Mouse (Mus musculus) bone marrow macrophage, adult 2 months (primary cell): ENCODE measurements around the gene Senp3. TPM values are rescaled to one million over a fixed set of nuclear protein-coding genes. Genes with fewer than 3 reads are reported as not detected.

ENCODE experiments used
- H3K27ac ChIP-seq: 2 replicates; pipeline ENCODE4 v1.5.1; 2012; ENCODE audit warnings: low read depth, low read length; ENCODE audit not compliant: insufficient read depth
- H3K4me1 ChIP-seq: 2 replicates; pipeline ENCODE4 v1.6.1; 2012; ENCODE audit warnings: low read length; ENCODE audit not compliant: control insufficient read depth, insufficient read depth
- H3K4me3 ChIP-seq: 2 replicates; pipeline ENCODE4 v1.5.1; 2012; ENCODE audit warnings: mild to moderate bottlenecking, low read length, moderate library complexity; ENCODE audit not compliant: insufficient read depth
- CTCF ChIP-seq: IDR thresholded peaks from 2 replicates; pipeline ENCODE4 v1.5.1; 2012; ENCODE audit warnings: low read depth, mild to moderate bottlenecking, low read length, moderate library complexity
- POLR2A ChIP-seq: IDR thresholded peaks from 2 replicates; pipeline ENCODE4 v1.6.1; 2012; ENCODE audit warnings: mild to moderate bottlenecking, low read depth, low read length, borderline replicate concordance
- polyA plus RNA-seq: library from polyadenylated mRNA; stranded (reverse); fragments of >200 nt; gene quantifications from 2 replicates; pipeline ENCODE4 v1.2.4, GENCODE M21; 2012; ENCODE audit not compliant: missing spikeins, insufficient read depth, insufficient read length

The Senp3 gene
- polyA plus RNA-seq, 1 experiment = 120 TPM

- TF ChIP-seq POLR2A = no peak
- TF ChIP-seq CTCF = peak; percentile 72
- no peak overlapping the region for H3K27ac ChIP-seq
- no peak overlapping the region for H3K4me3 ChIP-seq
- peaks cover 54% of the 10 kb centered on the region for H3K4me1 ChIP-seq
Observed at GRCm38 (mm10) chr11:69682840-69683533, 1.1 kb upstream of the Senp3 start.

- H3K27ac ChIP-seq = peak overlapping the region; percentile 62
- peaks cover 57% of the 10 kb centered on the region for H3K4me1 ChIP-seq
- H3K4me3 ChIP-seq = peak overlapping the region; percentile 79
- TF ChIP-seq POLR2A (no peak), CTCF (no peak)
Observed at GRCm38 (mm10) chr11:69682209-69682839, 440 bp upstream of the Senp3 start.

GRCm38 (mm10) chr11:69680136-69680855, 1.6 kb downstream of the Senp3 start:
- TF ChIP-seq CTCF (no peak), POLR2A (no peak)
- Histone ChIP-seq H3K4me1 (peaks cover 43% of the 10 kb centered on the region), H3K27ac (peak overlapping the region; percentile 50), H3K4me3 (peak overlapping the region; percentile 79)

- Histone ChIP-seq H3K27ac (peak overlapping the region; percentile 60), H3K4me3 (peak overlapping the region; percentile 28; the same call in 1 of the 2 replicates), H3K4me1 (peaks cover 33% of the 10 kb centered on the region)
- no peak for TF ChIP-seq POLR2A
- TF ChIP-seq CTCF = no peak
Observed at GRCm38 (mm10) chr11:69679144-69679543, 2.7 kb downstream of the Senp3 start.

GRCm38 (mm10) chr11:69672211-69672706, 9.6 kb downstream of the Senp3 start, which contains the start of gene Eif4a1:
Gene Eif4a1 (minus strand): TSS chr11:69672423.
- Histone ChIP-seq H3K4me3 (peak within 1 kb of the TSS; percentile 100), H3K4me1 (peaks cover 11% of the 10 kb centered on the region; the same call in 1 of the 2 replicates), H3K27ac (peak within 1 kb of the TSS; percentile 94)
- TF ChIP-seq POLR2A (peak; percentile 95), CTCF (no peak)

- H3K4me3 ChIP-seq = peak overlapping the region; percentile 100
- peak overlapping the region; percentile 94 for H3K27ac ChIP-seq
- TF ChIP-seq POLR2A = no peak
- no peak for TF ChIP-seq CTCF
- peaks cover 11% of the 10 kb centered on the region; the same call in 1 of the 2 replicates for H3K4me1 ChIP-seq
Observed at GRCm38 (mm10) chr11:69671726-69672124, 10.2 kb downstream of the Senp3 start.

GRCm38 (mm10) chr11:69670786-69671725, 10.8 kb downstream of the Senp3 start:
- TF ChIP-seq CTCF (no peak), POLR2A (no peak; the same call in 1 of the 2 replicates)
- Histone ChIP-seq H3K4me3 (peak overlapping the region; percentile 100), H3K27ac (peak overlapping the region; percentile 94), H3K4me1 (peaks cover 14% of the 10 kb centered on the region; the same call in 1 of the 2 replicates)

- H3K4me3 ChIP-seq = no peak overlapping the region
- peaks cover 20% of the 10 kb centered on the region for H3K4me1 ChIP-seq
- peak overlapping the region; percentile 83 for H3K27ac ChIP-seq
- TF ChIP-seq POLR2A (no peak), CTCF (no peak)
Observed at GRCm38 (mm10) chr11:69666665-69667005, 15.2 kb downstream of the Senp3 start.

GRCm38 (mm10) chr11:69665961-69666664, 15.8 kb downstream of the Senp3 start, which contains the start of gene Cd68:
Gene Cd68 (minus strand): TSS chr11:69666153.
- Histone ChIP-seq H3K4me3 (peak within 1 kb of the TSS; percentile 90), H3K4me1 (peaks cover 20% of the 10 kb centered on the region), H3K27ac (peak within 1 kb of the TSS; percentile 96)
- TF ChIP-seq CTCF = no peak
- TF ChIP-seq POLR2A = no peak
